Mouse (Mus musculus) hindbrain, postnatal 0 days (tissue): ENCODE measurements around the gene Prrxl1. TPM values are rescaled to one million over a fixed set of nuclear protein-coding genes. Genes with fewer than 3 reads are reported as not detected.

Experiments
- ATAC-seq: fragments of 200-750 bp; cut with Nextera tagmentation; 2 replicates; pipeline ENCODE4 v1.8.0; 2017; ENCODE audit warnings: mild to moderate bottlenecking, moderate TSS enrichment, moderate library complexity
- DNase-seq: peaks from one replicate; pipeline ENCODE4 v3.0.0-alpha.2; 2015; ENCODE audit warnings: low spot score
- H3K27ac ChIP-seq: fragments of 300-500 bp; sonication (generic); 2 replicates; pipeline ENCODE4 v1.5.1; 2014; ENCODE audit warnings: mild to moderate bottlenecking
- H3K27me3 ChIP-seq: fragments of 300-500 bp; sonication (generic); 2 replicates; pipeline ENCODE4 v1.6.1; 2014; ENCODE audit warnings: low read length, mixed read lengths; ENCODE audit not compliant: insufficient read depth
- H3K36me3 ChIP-seq: fragments of 300-500 bp; sonication (generic); 2 replicates; pipeline ENCODE4 v1.6.1; 2014; ENCODE audit warnings: low read length, mixed read lengths; ENCODE audit not compliant: insufficient read depth
- H3K4me1 ChIP-seq: fragments of 300-500 bp; sonication (generic); 2 replicates; pipeline ENCODE4 v1.6.1; 2014; ENCODE audit warnings: antibody characterized with exemption, low read length, mixed read lengths; ENCODE audit not compliant: insufficient read depth
- H3K4me2 ChIP-seq: fragments of 300-500 bp; sonication (generic); 2 replicates; pipeline ENCODE4 v1.6.1; 2014; ENCODE audit warnings: low read depth, mild to moderate bottlenecking, low read length, moderate library complexity, mixed read lengths
- H3K4me3 ChIP-seq: fragments of 300-500 bp; sonication (generic); 2 replicates; pipeline ENCODE4 v1.5.1; 2014; ENCODE audit warnings: low read length
- H3K9ac ChIP-seq: fragments of 300-500 bp; sonication (generic); replicated peaks from 2 replicates; pipeline ENCODE4 v1.6.1; 2014; ENCODE audit warnings: mild to moderate bottlenecking, low read length, moderate library complexity, mixed read lengths
- H3K9me3 ChIP-seq: fragments of 300-500 bp; sonication (generic); 2 replicates; pipeline ENCODE4 v1.6.1; 2016; ENCODE audit warnings: low read length, mixed read lengths
- CTCF ChIP-seq: IDR thresholded peaks from 2 replicates; pipeline ENCODE4 v1.5.1; 2016; ENCODE audit warnings: antibody characterized with exemption, control low read depth, low read depth
- WGBS: fragments of 180-500 bp; shearing (Covaris S2); extraction: QIAGEN DNeasy Blood & Tissue Kit; methylation state at CpG from one replicate; pipeline ENCODE4 v1.1.7; 2014; 5-methylcytosine and 5-hydroxymethylcytosine counted together
- polyA plus RNA-seq: library from polyadenylated mRNA; unstranded; fragments of >200 nt; fragmentation: Nextera tagmentation; extraction: Ambion mirVana; gene quantifications from 2 replicates; pipeline ENCODE4 v1.2.1, GENCODE M21; 2015
- total RNA-seq: library from RNA; depleted of rRNA; stranded (reverse); fragments of >200 nt; gene quantifications from 2 replicates; pipeline ENCODE4 v1.2.3, GENCODE M21; 2014; rRNA removed

Gene Prrxl1
- 17.8 and 24.2 TPM in 2 replicates for total RNA-seq
- polyA plus RNA-seq: 24.1 and 28.0 TPM in 2 replicates

- peak within 1 kb of the TSS; percentile 33 for H3K4me3 ChIP-seq
- DNase-seq: peak; percentile 44
- WGBS: under 1% methylated on average over 53 of the region's 53 CpGs
- peaks cover 45% of the 10 kb centered on the region for H3K27me3 ChIP-seq
- H3K9me3 ChIP-seq: no peaks in the 10 kb centered on the region
- peak within 1 kb of the TSS; percentile 37 for H3K9ac ChIP-seq
- H3K27ac ChIP-seq: no peak within 1 kb of the TSS
- ATAC-seq: peak; percentile 34
- TF ChIP-seq CTCF: no peak
- H3K36me3 ChIP-seq: no peaks in the 10 kb centered on the region
- H3K4me1 ChIP-seq: peaks cover 3% of the 10 kb centered on the region; the same call in 1 of the 2 replicates
- peak within 1 kb of the TSS; percentile 59 for H3K4me2 ChIP-seq
Measured at GRCm38 (mm10) chr14:32599290-32600041, at the start of gene Prrxl1. Gene Prrxl1, plus strand, starts transcription at chr14:32599407.

GRCm38 (mm10) chr14:32551854-32552253 lies 47.4 kb upstream of the Prrxl1 start:
- 74% methylated on average over 5 of the region's 5 CpGs for WGBS
- peaks cover 6% of the 10 kb centered on the region; the same call in 1 of the 2 replicates for H3K36me3 ChIP-seq
- ATAC-seq: no peak
- no peaks in the 10 kb centered on the region for H3K27me3 ChIP-seq
- TF ChIP-seq CTCF: peak; percentile 29; the same call in 1 of the 2 replicates
- no peak overlapping the region for H3K4me3 ChIP-seq
- H3K9me3 ChIP-seq: no peaks in the 10 kb centered on the region
- no peak for DNase-seq
- no peak overlapping the region for H3K9ac ChIP-seq
- no peak overlapping the region for H3K27ac ChIP-seq
- no peaks in the 10 kb centered on the region for H3K4me1 ChIP-seq
- no peak overlapping the region for H3K4me2 ChIP-seq

DNA sequence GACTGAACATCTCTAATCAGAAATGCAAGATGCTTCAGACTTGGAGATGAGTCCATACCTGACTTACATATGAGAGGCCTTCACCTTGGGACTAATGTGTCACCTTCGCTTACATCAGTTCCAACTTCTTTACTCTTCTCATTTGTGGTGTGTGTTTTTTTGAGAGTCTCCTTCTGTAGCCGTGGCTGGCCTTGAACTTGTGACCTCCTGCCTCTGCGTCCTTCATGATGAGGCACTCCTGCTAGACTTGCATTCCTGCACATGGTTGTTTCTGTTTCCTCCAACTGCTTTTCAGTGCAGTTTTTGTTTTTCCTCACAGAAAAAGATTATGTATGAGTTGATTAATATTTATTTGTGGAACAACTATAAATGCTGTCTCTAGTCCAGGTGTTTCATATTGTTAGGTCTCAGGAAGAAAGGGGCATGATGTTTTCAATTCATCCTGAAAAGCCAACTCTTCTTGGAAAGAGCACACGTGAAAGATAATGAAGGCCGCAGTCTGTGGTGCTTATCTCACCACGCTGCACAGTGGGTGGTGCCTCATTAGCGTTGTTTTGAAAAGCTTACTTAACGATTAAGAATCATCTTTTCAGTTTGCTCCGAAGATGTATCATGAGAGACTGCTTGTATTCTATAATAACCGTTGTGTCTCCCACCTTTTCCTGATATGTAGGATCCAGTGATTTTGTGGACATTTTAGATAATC lies 45.9 kb upstream of the Prrxl1 start:
- H3K9me3 ChIP-seq: no peaks in the 10 kb centered on the region
- no peak for TF ChIP-seq CTCF
- no peak overlapping the region for H3K9ac ChIP-seq
- 68% methylated on average over 10 of the region's 10 CpGs for WGBS
- H3K27ac ChIP-seq: no peak overlapping the region
- H3K4me2 ChIP-seq: no peak overlapping the region
- no peaks in the 10 kb centered on the region for H3K4me1 ChIP-seq
- ATAC-seq (no peak), DNase-seq (no peak)
- H3K27me3 ChIP-seq: no peaks in the 10 kb centered on the region
- H3K36me3 ChIP-seq: peaks cover 11% of the 10 kb centered on the region; the same call in 1 of the 2 replicates
- no peak overlapping the region for H3K4me3 ChIP-seq

DNA sequence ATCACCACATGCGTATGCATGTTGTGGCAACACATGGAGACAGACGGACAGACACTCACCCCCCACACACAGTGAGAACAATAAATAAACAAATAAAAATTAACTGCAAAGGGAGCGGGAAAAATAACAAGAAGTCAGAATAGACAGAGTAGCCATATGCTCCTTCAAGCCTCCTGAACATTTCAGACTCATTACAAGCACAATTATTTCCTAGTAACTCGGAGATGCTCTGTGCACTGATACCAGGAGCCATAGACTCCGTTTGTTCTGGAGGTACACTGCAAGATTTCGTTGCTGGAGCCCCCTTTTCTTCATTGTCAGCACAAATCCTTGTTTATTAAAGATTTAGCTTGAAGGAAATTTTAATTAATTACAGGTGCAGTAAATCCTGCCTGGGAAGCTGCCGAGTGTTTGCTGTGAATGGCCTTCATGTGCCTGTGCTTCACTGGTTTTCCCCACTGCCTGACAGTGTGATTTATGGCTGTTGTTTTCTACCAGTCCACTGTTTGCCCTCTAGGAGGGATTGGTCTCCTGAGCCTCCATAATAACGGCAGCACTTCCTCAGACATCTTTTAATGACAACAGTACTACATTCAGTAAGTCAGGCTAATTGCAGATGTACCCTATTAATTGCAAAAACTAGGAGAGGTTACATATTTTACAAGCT lies 44.2 kb upstream of the Prrxl1 start:
- 63% methylated on average over 8 of the region's 8 CpGs for WGBS
- ATAC-seq (no peak), DNase-seq (no peak)
- Histone ChIP-seq H3K4me1 (no peaks in the 10 kb centered on the region), H3K9ac (no peak overlapping the region), H3K27ac (no peak overlapping the region), H3K27me3 (no peaks in the 10 kb centered on the region), H3K36me3 (peaks cover 20% of the 10 kb centered on the region; the same call in 1 of the 2 replicates), H3K9me3 (no peaks in the 10 kb centered on the region), H3K4me2 (no peak overlapping the region), H3K4me3 (no peak overlapping the region)
- TF ChIP-seq CTCF: no peak

DNA sequence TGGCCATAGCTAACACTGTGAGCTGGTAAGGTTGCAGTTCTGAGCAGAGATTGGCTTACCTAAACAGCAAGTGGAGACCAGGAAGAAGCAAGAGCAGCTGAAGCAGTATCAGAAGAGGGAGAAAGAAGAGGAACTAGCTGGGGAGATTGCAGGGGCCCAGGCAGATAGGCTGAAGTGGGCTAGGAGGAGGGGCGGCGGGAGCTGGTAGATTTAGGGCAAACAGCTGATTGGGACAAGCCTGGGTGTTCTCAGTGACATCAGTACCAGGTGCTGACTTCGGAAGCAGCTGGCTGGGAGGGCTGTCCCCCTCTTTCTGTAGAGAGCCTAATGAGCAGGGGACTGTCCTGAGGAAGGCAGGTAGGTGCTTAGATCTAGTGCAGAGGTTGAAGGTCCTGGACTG lies 37.8 kb upstream of the Prrxl1 start:
- Histone ChIP-seq H3K27me3 (no peaks in the 10 kb centered on the region), H3K4me3 (no peak overlapping the region), H3K36me3 (peaks cover 48% of the 10 kb centered on the region), H3K4me1 (no peaks in the 10 kb centered on the region), H3K9me3 (no peaks in the 10 kb centered on the region), H3K9ac (no peak overlapping the region), H3K27ac (no peak overlapping the region), H3K4me2 (no peak overlapping the region)
- TF ChIP-seq CTCF: no peak
- DNase-seq (no peak), ATAC-seq (no peak)
- WGBS: 95% methylated on average over 3 of the region's 3 CpGs

- Histone ChIP-seq H3K4me1 (no peaks in the 10 kb centered on the region), H3K4me2 (no peak overlapping the region), H3K36me3 (peaks cover 58% of the 10 kb centered on the region), H3K9me3 (no peaks in the 10 kb centered on the region), H3K9ac (no peak overlapping the region), H3K4me3 (no peak overlapping the region), H3K27me3 (no peaks in the 10 kb centered on the region), H3K27ac (no peak overlapping the region)
- no peak for TF ChIP-seq CTCF
- 86% methylated on average over 6 of the region's 6 CpGs for WGBS
- ATAC-seq (no peak), DNase-seq (no peak)
Measured at GRCm38 (mm10) chr14:32563661-32564060, 35.5 kb upstream of the Prrxl1 start.
